Mouse (Mus musculus) kidney, postnatal 0 days (tissue): ENCODE measurements around the gene Cebpb. TPM values are rescaled to one million over a fixed set of nuclear protein-coding genes. Genes with fewer than 3 reads are reported as not detected.

Source experiments
- ATAC-seq: fragments of 200-750 bp; cut with Nextera tagmentation; replicated peaks from 2 replicates; pipeline ENCODE4 v1.8.0; 2017; ENCODE audit warnings: low read depth, moderate number of reproducible peaks, moderate TSS enrichment, moderate library complexity; ENCODE audit not compliant: low FRiP score
- DNase-seq: peaks from one replicate; pipeline ENCODE4 v3.0.0-alpha.2; 2016; ENCODE audit warnings: low spot score
- H3K27ac ChIP-seq: fragments of 300-500 bp; sonication (generic); 2 replicates; pipeline ENCODE4 v1.5.1; 2014; ENCODE audit warnings: mild to moderate bottlenecking
- H3K27me3 ChIP-seq: fragments of 300-500 bp; sonication (generic); 2 replicates; pipeline ENCODE4 v1.6.1; 2014; ENCODE audit warnings: low read length, mixed read lengths; ENCODE audit not compliant: insufficient read depth
- H3K36me3 ChIP-seq: fragments of 300-500 bp; sonication (generic); 2 replicates; pipeline ENCODE4 v1.6.1; 2014; ENCODE audit warnings: low read length, mixed read lengths; ENCODE audit not compliant: insufficient read depth
- H3K4me1 ChIP-seq: fragments of 300-500 bp; sonication (generic); replicated peaks from 2 replicates; pipeline ENCODE4 v1.6.1; 2014; ENCODE audit warnings: antibody characterized with exemption, low read length, mixed read lengths; ENCODE audit not compliant: insufficient read depth
- H3K4me2 ChIP-seq: fragments of 300-500 bp; sonication (generic); 2 replicates; pipeline ENCODE4 v1.6.1; 2014; ENCODE audit warnings: mild to moderate bottlenecking, low read length, moderate library complexity, mixed read lengths
- H3K4me3 ChIP-seq: fragments of 300-500 bp; sonication (generic); replicated peaks from 2 replicates; pipeline ENCODE4 v1.5.1; 2014; ENCODE audit warnings: low read depth, low read length
- H3K9ac ChIP-seq: fragments of 300-500 bp; sonication (generic); 2 replicates; pipeline ENCODE4 v1.6.1; 2014; ENCODE audit warnings: low read depth, low read length
- H3K9me3 ChIP-seq: fragments of 300-500 bp; sonication (generic); replicated peaks from 2 replicates; pipeline ENCODE4 v1.6.1; 2016; ENCODE audit warnings: low read length, inconsistent platforms, mixed read lengths
- CTCF ChIP-seq: IDR thresholded peaks from 2 replicates; pipeline ENCODE4 v1.5.1; 2016; ENCODE audit warnings: antibody characterized with exemption, low read depth, mild to moderate bottlenecking, moderate library complexity
- WGBS: fragments of 180-500 bp; shearing (Covaris S2); extraction: QIAGEN DNeasy Blood & Tissue Kit; methylation state at CpG from one replicate; pipeline ENCODE4 v1.1.7; 2014; 5-methylcytosine and 5-hydroxymethylcytosine counted together
- polyA plus RNA-seq: library from polyadenylated mRNA; unstranded; fragments of >200 nt; fragmentation: Nextera tagmentation; extraction: Ambion mirVana; gene quantifications from 2 replicates; pipeline ENCODE4 v1.2.1, GENCODE M21; 2015

Gene Cebpb
- polyA plus RNA-seq, 1 experiment from 2014 or later: 22.2 TPM

- no peak overlapping the region for H3K9ac ChIP-seq
- H3K4me2 ChIP-seq: no peak overlapping the region
- peak overlapping the region; percentile 62 for H3K27ac ChIP-seq
- ATAC-seq (peak; percentile 69), DNase-seq (peak; percentile 88)
- TF ChIP-seq CTCF: peak; percentile 69
- H3K4me1 ChIP-seq: peaks cover 4% of the 10 kb centered on the region
- no peaks in the 10 kb centered on the region for H3K9me3 ChIP-seq
- no peak overlapping the region for H3K4me3 ChIP-seq
- 43% methylated on average over 20 of the region's 23 CpGs for WGBS
- H3K36me3 ChIP-seq: no peaks in the 10 kb centered on the region
- no peaks in the 10 kb centered on the region for H3K27me3 ChIP-seq
These were observed 24.4 kb downstream of the Cebpb start for GRCm38 (mm10) chr2:167712872-167713821.

- Histone ChIP-seq H3K4me3 (no peak overlapping the region), H3K4me1 (peaks cover 4% of the 10 kb centered on the region), H3K9me3 (no peaks in the 10 kb centered on the region), H3K9ac (no peak overlapping the region), H3K36me3 (no peaks in the 10 kb centered on the region), H3K27ac (0 out of 2 replicates have a peak overlapping the region, but pooled peaks have one; percentile 62), H3K4me2 (no peak overlapping the region), H3K27me3 (no peaks in the 10 kb centered on the region)
- no peak for DNase-seq
- no peak for ATAC-seq
- TF ChIP-seq CTCF: no peak
- 89% methylated on average over 6 of the region's 6 CpGs for WGBS
These were observed 25.6 kb downstream of the Cebpb start for GRCm38 (mm10) chr2:167714298-167714697.

DNA sequence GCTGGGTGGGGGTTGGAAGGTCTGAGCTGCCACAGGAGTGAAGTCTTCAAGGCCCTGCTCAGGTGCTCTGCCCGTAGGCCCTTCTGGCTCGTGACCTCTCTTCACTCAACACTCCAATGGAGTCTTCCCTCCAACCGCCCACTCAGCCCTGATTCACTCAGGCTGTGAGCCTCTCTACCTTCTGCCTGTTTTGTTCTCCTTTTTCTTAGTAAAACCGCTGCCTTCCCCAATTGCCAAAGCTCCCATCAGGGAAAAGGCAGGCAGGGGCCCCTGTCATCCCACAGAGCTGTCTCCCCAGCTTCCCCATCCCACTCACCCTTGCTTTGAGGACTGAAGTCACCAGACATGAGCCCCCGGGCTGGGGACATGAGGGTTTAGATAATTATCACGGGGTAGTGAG is 26.3 kb downstream of the Cebpb start:
- Histone ChIP-seq H3K9me3 (no peaks in the 10 kb centered on the region), H3K4me2 (no peak overlapping the region), H3K4me1 (peaks cover 4% of the 10 kb centered on the region), H3K4me3 (no peak overlapping the region), H3K27ac (no peak overlapping the region), H3K36me3 (no peaks in the 10 kb centered on the region), H3K9ac (no peak overlapping the region), H3K27me3 (no peaks in the 10 kb centered on the region)
- TF ChIP-seq CTCF: no peak
- DNase-seq: no peak
- WGBS: 63% methylated on average over 6 of the region's 6 CpGs
- no peak for ATAC-seq

DNA sequence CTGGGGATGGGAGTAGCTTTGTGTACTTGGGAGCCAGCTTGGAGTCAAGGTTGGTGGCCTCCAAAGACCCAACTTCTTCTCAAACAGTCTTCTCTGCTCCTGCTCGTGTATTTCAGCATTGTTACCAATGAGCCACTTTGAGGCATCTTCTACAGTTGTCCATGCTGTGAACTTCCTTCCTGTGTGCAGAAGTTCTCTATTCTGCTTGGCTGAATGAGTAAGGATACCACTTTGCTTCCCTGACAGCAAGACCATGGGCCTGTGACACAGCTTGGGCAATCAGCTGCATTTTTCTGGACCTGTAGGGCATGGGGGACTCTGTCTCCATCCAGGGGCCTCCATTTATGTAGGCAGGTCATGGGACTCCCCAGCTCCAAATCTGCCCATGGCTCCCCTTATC is 28.5 kb downstream of the Cebpb start:
- Histone ChIP-seq H3K4me1 (peaks cover 4% of the 10 kb centered on the region), H3K4me3 (no peak overlapping the region), H3K9ac (no peak overlapping the region), H3K27me3 (no peaks in the 10 kb centered on the region), H3K4me2 (no peak overlapping the region), H3K27ac (no peak overlapping the region), H3K36me3 (no peaks in the 10 kb centered on the region), H3K9me3 (no peaks in the 10 kb centered on the region)
- TF ChIP-seq CTCF: no peak
- no peak for ATAC-seq
- WGBS: 71% methylated on average over 1 of the region's 1 CpGs
- DNase-seq: no peak

DNA sequence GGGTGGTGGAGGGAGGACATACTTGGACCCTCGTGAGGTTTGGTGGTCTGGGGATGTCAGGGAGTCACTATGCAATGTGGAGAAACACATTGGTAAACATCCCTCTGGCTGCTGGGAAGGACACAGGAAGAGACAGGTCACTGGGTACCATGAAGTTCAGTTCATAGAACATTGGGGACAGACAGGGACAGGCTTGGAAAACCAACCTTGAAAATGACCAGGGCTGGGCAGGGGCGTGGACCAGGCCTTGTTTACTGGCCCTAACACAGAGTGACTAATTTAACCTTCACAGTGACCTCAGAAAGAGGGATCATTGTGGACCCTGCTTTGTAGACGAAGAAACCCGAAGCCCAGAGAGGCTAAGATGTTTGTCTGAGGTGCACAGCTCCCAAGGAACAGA is 30.8 kb downstream of the Cebpb start:
- Histone ChIP-seq H3K27ac (no peak overlapping the region), H3K27me3 (no peaks in the 10 kb centered on the region), H3K4me3 (no peak overlapping the region), H3K4me2 (no peak overlapping the region), H3K9ac (no peak overlapping the region), H3K4me1 (no peaks in the 10 kb centered on the region), H3K36me3 (no peaks in the 10 kb centered on the region), H3K9me3 (no peaks in the 10 kb centered on the region)
- no peak for ATAC-seq
- WGBS: 90% methylated on average over 4 of the region's 4 CpGs
- no peak for DNase-seq
- no peak for TF ChIP-seq CTCF

GRCm38 (mm10) chr2:167721159-167721882 is 32.6 kb downstream of the Cebpb start:
- Histone ChIP-seq H3K27me3 (no peaks in the 10 kb centered on the region), H3K9ac (no peak overlapping the region), H3K4me2 (no peak overlapping the region), H3K4me3 (no peak overlapping the region), H3K36me3 (no peaks in the 10 kb centered on the region), H3K9me3 (no peaks in the 10 kb centered on the region), H3K4me1 (no peaks in the 10 kb centered on the region), H3K27ac (no peak overlapping the region)
- DNase-seq (no peak), ATAC-seq (no peak)
- 64% methylated on average over 11 of the region's 11 CpGs for WGBS
- no peak for TF ChIP-seq CTCF
